Mouse (Mus musculus) stomach, embryonic 14.5 days (tissue): ENCODE results near the gene Slc22a12. TPM values are rescaled to one million over a fixed set of nuclear protein-coding genes. Genes with fewer than 3 reads are reported as not detected.

Source experiments
- ATAC-seq: fragments of 200-750 bp; cut with Nextera tagmentation; 2 replicates; pipeline ENCODE4 v1.8.0; 2017; ENCODE audit warnings: low read depth, moderate TSS enrichment; ENCODE audit not compliant: insufficient number of reproducible peaks, insufficient read depth, low FRiP score
- H3K27ac ChIP-seq: fragments of 300-500 bp; sonication (generic); 2 replicates; pipeline ENCODE4 v1.5.1; 2014; ENCODE audit warnings: mild to moderate bottlenecking, low read length, moderate library complexity, mixed read lengths
- H3K27me3 ChIP-seq: fragments of 300-500 bp; sonication (generic); 2 replicates; pipeline ENCODE4 v1.6.1; 2014; ENCODE audit warnings: low read length, control low read depth, mixed read lengths; ENCODE audit not compliant: control insufficient read depth, insufficient read depth
- H3K36me3 ChIP-seq: fragments of 300-500 bp; sonication (generic); 2 replicates; pipeline ENCODE4 v1.6.1; 2014; ENCODE audit warnings: mild to moderate bottlenecking, control low read depth, low read length, moderate library complexity, mixed read lengths; ENCODE audit not compliant: control insufficient read depth, insufficient read depth
- H3K4me1 ChIP-seq: fragments of 300-500 bp; sonication (generic); 2 replicates; pipeline ENCODE4 v1.6.1; 2014; ENCODE audit warnings: low read length, control low read depth, mixed read lengths; ENCODE audit not compliant: control insufficient read depth, insufficient read depth
- H3K4me2 ChIP-seq: fragments of 300-500 bp; sonication (generic); replicated peaks from 2 replicates; pipeline ENCODE4 v1.6.1; 2014; ENCODE audit warnings: low read depth, low read length, control low read depth
- H3K4me3 ChIP-seq: fragments of 300-500 bp; sonication (generic); 2 replicates; pipeline ENCODE4 v1.5.1; 2014; ENCODE audit warnings: low read depth, low read length, control low read depth
- H3K9ac ChIP-seq: fragments of 300-500 bp; sonication (generic); replicated peaks from 2 replicates; pipeline ENCODE4 v1.6.1; 2014; ENCODE audit warnings: low read depth, mild to moderate bottlenecking, control low read depth, low read length, moderate library complexity, mixed read lengths
- H3K9me3 ChIP-seq: fragments of 300-500 bp; sonication (generic); 2 replicates; pipeline ENCODE4 v1.6.1; 2016; ENCODE audit warnings: low read depth, low read length, control low read depth; ENCODE audit not compliant: control insufficient read depth
- WGBS: fragments of 180-500 bp; shearing (Covaris S2); extraction: QIAGEN DNeasy Blood & Tissue Kit; methylation state at CpG from one replicate; pipeline ENCODE4 v1.1.7; 2014; 5-methylcytosine and 5-hydroxymethylcytosine counted together
- microRNA-seq: library from miRNA; unstranded; fragments of <30 nt; microRNA quantifications from one replicate; pipeline ENCODE4, GENCODE M21; 2016
- polyA plus RNA-seq: library from polyadenylated mRNA; unstranded; fragments of >200 nt; fragmentation: Nextera tagmentation; extraction: Ambion mirVana; gene quantifications from 2 replicates; pipeline ENCODE4 v1.2.1, GENCODE M21; 2014

Gene Slc22a12
- polyA plus RNA-seq, 1 experiment from 2014 or later, result not detected

GRCm38 (mm10) chr19:6491538-6491937, 51.3 kb downstream of the Slc22a12 start:
- Histone ChIP-seq H3K4me1 (no peaks in the 10 kb centered on the region), H3K9me3 (no peaks in the 10 kb centered on the region), H3K4me2 (no peak overlapping the region), H3K27ac (no peak overlapping the region), H3K9ac (no peak overlapping the region), H3K27me3 (peaks cover 12% of the 10 kb centered on the region; the same call in 1 of the 2 replicates), H3K4me3 (no peak overlapping the region), H3K36me3 (no peaks in the 10 kb centered on the region)
- ATAC-seq, result no peak
- 71% methylated on average over 8 of the region's 8 CpGs for WGBS

GRCm38 (mm10) chr19:6489030-6489429, 53.8 kb downstream of the Slc22a12 start:
- Histone ChIP-seq H3K27ac (no peak overlapping the region), H3K4me2 (no peak overlapping the region), H3K4me1 (no peaks in the 10 kb centered on the region), H3K36me3 (no peaks in the 10 kb centered on the region), H3K4me3 (no peak overlapping the region), H3K9me3 (no peaks in the 10 kb centered on the region), H3K27me3 (0 out of 2 replicates have a peak, but pooled peaks cover 7% of the 10 kb centered on the region), H3K9ac (no peak overlapping the region)
- WGBS, result 0% methylated on average over 4 of the region's 4 CpGs
- no peak for ATAC-seq

Small RNAs within 50 kb of the gene (microRNA-seq; reads per million reads assigned to microRNA genes)
- gene Gm26460, result not detected

Other genes with a start within 250 kb of the Slc22a12 start
- 2.2 and 2.3 TPM in 2 replicates for gene Cdc42bpg, start 236.6 kb downstream of the Slc22a12 start, polyA plus RNA-seq
- 40.0 and 41.3 TPM in 2 replicates for gene Men1, start 208.1 kb downstream of the Slc22a12 start, polyA plus RNA-seq
- 10.0 TPM in 2 replicates for gene Map4k2, start 201.9 kb downstream of the Slc22a12 start, polyA plus RNA-seq
- gene Sf1, start 179.3 kb downstream of the Slc22a12 start, polyA plus RNA-seq, result 126 and 139 TPM in 2 replicates
- 9.3 and 10.1 TPM in 2 replicates for gene Pygm, start 158.6 kb downstream of the Slc22a12 start, polyA plus RNA-seq
- 38.6 and 47.8 TPM in 2 replicates for gene Rasgrp2, start 143.7 kb downstream of the Slc22a12 start, polyA plus RNA-seq
- gene Nrxn2, start 124.3 kb downstream of the Slc22a12 start, polyA plus RNA-seq, result 2.5 and 2.6 TPM in 2 replicates